Mouse (Mus musculus) inflammation-experienced regulatory T-cells, adult 6 months (primary cell): ENCODE data around the gene Sema3f. TPM values are rescaled to one million over a fixed set of nuclear protein-coding genes. Genes with fewer than 3 reads are reported as not detected.

Experiments used
- ATAC-seq: one replicate; pipeline ENCODE4 v1.8.0; 2017
- polyA plus RNA-seq, 3 experiments: library from polyadenylated mRNA; unstranded; fragments of 100-300 nt; shearing (Covaris generic); gene quantifications; one replicate each; pipeline ENCODE4 v1.2.1; 2017

The Sema3f gene
- polyA plus RNA-seq, 3 experiments from 2014 or later = not detected

DNA sequence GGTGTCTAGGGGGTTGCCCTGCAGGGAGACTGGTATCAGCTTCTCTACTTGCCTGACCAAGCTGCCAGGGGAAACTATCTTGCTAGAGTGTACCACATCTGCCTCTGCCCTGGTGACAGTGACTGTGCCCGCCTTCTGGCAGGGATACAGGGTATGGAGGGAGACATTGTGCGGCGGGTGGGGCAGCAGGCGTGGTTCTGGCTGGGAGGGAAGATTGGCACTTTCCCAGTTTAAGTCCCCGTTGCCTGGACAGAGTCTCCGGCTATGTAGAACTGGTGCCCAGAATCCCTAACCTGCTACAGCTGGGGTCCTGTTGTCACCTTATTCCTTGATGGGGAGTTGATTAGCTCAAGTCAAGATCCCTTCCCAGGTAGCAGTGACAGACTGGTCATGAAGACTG lies 77.8 kb downstream of the Sema3f start:
- no peak for ATAC-seq

- ATAC-seq = no peak
These were observed 78.4 kb downstream of the Sema3f start for GRCm38 (mm10) chr9:107631861-107632260.

Other genes starting within 250 kb of the Sema3f start
- gene Tmem115, start 176.5 kb downstream of the Sema3f start, polyA plus RNA-seq = 10 to 100 TPM; 17.5 to 28.0 (median 19.6) TPM
- 10 to 100 TPM; 66.5 to 78.0 (median 67.2) TPM for gene Cyb561d2, start 168.3 kb downstream of the Sema3f start, polyA plus RNA-seq
- 10 to 100 TPM; 48.4 to 55.1 (median 54.4) TPM for gene Nprl2, start 168.2 kb downstream of the Sema3f start, polyA plus RNA-seq
- 1 to 10 TPM; 1.8 to 2.9 (median 2.1) TPM for gene Zmynd10, start 163.2 kb downstream of the Sema3f start, polyA plus RNA-seq
- 10 to 100 TPM; 77.8 to 84.6 (median 82.3) TPM for gene Rassf1, start 158.9 kb downstream of the Sema3f start, polyA plus RNA-seq
- gene Tusc2, start 147.2 kb downstream of the Sema3f start, polyA plus RNA-seq = 1 to 10 TPM; 5.3 to 8.5 (median 7.7) TPM
- 10 to 100 TPM in 2 of 3 experiments, 1 to 10 TPM in 1; 8.2 to 13.9 (median 10.3) TPM for gene Hyal2, start 142.5 kb downstream of the Sema3f start, polyA plus RNA-seq
- gene Hyal1, start 133.5 kb downstream of the Sema3f start, polyA plus RNA-seq = 1 to 10 TPM; 2.9 to 7.0 (median 5.8) TPM
- 10 to 100 TPM; 13.8 to 23.8 (median 19.2) TPM for gene Naa80, start 131.6 kb downstream of the Sema3f start, polyA plus RNA-seq
- 1 to 10 TPM in 1 of 3 experiments, under 1 TPM in 2; 0.59 to 1.7 (median 0.94) TPM for gene Hyal3, start 129.7 kb downstream of the Sema3f start, polyA plus RNA-seq
- 10 to 100 TPM; 13.7 to 32.0 (median 31.7) TPM for gene Ifrd2, start 122.8 kb downstream of the Sema3f start, polyA plus RNA-seq
- gene Sema3b, start 101.2 kb downstream of the Sema3f start, polyA plus RNA-seq = not detected
- gene Gnai2, start 75.1 kb downstream of the Sema3f start, polyA plus RNA-seq = 100 to 1,000 TPM; 136 to 264 (median 154) TPM
- not detected for gene Slc38a3, start 40.9 kb downstream of the Sema3f start, polyA plus RNA-seq
- gene Gnat1, start 30.8 kb downstream of the Sema3f start, polyA plus RNA-seq = 1 to 10 TPM in 1 of 3 experiments, under 1 TPM in 1, not detected in 1; 0.58 to 1.1 TPM
- gene Rbm5, start 60.5 kb upstream of the Sema3f start, polyA plus RNA-seq = 100 to 1,000 TPM; 305 to 399 (median 332) TPM
- gene Rbm6, start 162.8 kb upstream of the Sema3f start, polyA plus RNA-seq = 100 to 1,000 TPM in 2 of 3 experiments, 10 to 100 TPM in 1; 74.5 to 126 (median 101) TPM
- 10 to 100 TPM; 10.2 to 11.9 (median 10.6) TPM for gene Mon1a, start 177.7 kb upstream of the Sema3f start, polyA plus RNA-seq
- gene Mst1r, start 196.4 kb upstream of the Sema3f start, polyA plus RNA-seq = under 1 TPM in 1 of 3 experiments, not detected in 2; 0.07 TPM
- gene Actl11, start 218.0 kb upstream of the Sema3f start, polyA plus RNA-seq = not detected
- gene Camkv, start 225.2 kb upstream of the Sema3f start, polyA plus RNA-seq = not detected
- 10 to 100 TPM in 1 of 3 experiments, 1 to 10 TPM in 2; 2.7 to 11.6 (median 8.2) TPM for gene Traip, start 239.7 kb upstream of the Sema3f start, polyA plus RNA-seq